Mouse (Mus musculus) kidney, postnatal 0 days (tissue): ENCODE measurements around the gene Nuak2. TPM values are rescaled to one million over a fixed set of nuclear protein-coding genes. Genes with fewer than 3 reads are reported as not detected.

Source experiments
- ATAC-seq: fragments of 200-750 bp; cut with Nextera tagmentation; replicated peaks from 2 replicates; pipeline ENCODE4 v1.8.0; 2017; ENCODE audit warnings: low read depth, moderate number of reproducible peaks, moderate TSS enrichment, moderate library complexity; ENCODE audit not compliant: low FRiP score
- DNase-seq: peaks from one replicate; pipeline ENCODE4 v3.0.0-alpha.2; 2016; ENCODE audit warnings: low spot score
- H3K27ac ChIP-seq: fragments of 300-500 bp; sonication (generic); 2 replicates; pipeline ENCODE4 v1.5.1; 2014; ENCODE audit warnings: mild to moderate bottlenecking
- H3K27me3 ChIP-seq: fragments of 300-500 bp; sonication (generic); 2 replicates; pipeline ENCODE4 v1.6.1; 2014; ENCODE audit warnings: low read length, mixed read lengths; ENCODE audit not compliant: insufficient read depth
- H3K36me3 ChIP-seq: fragments of 300-500 bp; sonication (generic); 2 replicates; pipeline ENCODE4 v1.6.1; 2014; ENCODE audit warnings: low read length, mixed read lengths; ENCODE audit not compliant: insufficient read depth
- H3K4me1 ChIP-seq: fragments of 300-500 bp; sonication (generic); replicated peaks from 2 replicates; pipeline ENCODE4 v1.6.1; 2014; ENCODE audit warnings: antibody characterized with exemption, low read length, mixed read lengths; ENCODE audit not compliant: insufficient read depth
- H3K4me2 ChIP-seq: fragments of 300-500 bp; sonication (generic); 2 replicates; pipeline ENCODE4 v1.6.1; 2014; ENCODE audit warnings: mild to moderate bottlenecking, low read length, moderate library complexity, mixed read lengths
- H3K4me3 ChIP-seq: fragments of 300-500 bp; sonication (generic); replicated peaks from 2 replicates; pipeline ENCODE4 v1.5.1; 2014; ENCODE audit warnings: low read depth, low read length
- H3K9ac ChIP-seq: fragments of 300-500 bp; sonication (generic); 2 replicates; pipeline ENCODE4 v1.6.1; 2014; ENCODE audit warnings: low read depth, low read length
- H3K9me3 ChIP-seq: fragments of 300-500 bp; sonication (generic); replicated peaks from 2 replicates; pipeline ENCODE4 v1.6.1; 2016; ENCODE audit warnings: low read length, inconsistent platforms, mixed read lengths
- CTCF ChIP-seq: IDR thresholded peaks from 2 replicates; pipeline ENCODE4 v1.5.1; 2016; ENCODE audit warnings: antibody characterized with exemption, low read depth, mild to moderate bottlenecking, moderate library complexity
- WGBS: fragments of 180-500 bp; shearing (Covaris S2); extraction: QIAGEN DNeasy Blood & Tissue Kit; methylation state at CpG from one replicate; pipeline ENCODE4 v1.1.7; 2014; 5-methylcytosine and 5-hydroxymethylcytosine counted together
- polyA plus RNA-seq: library from polyadenylated mRNA; unstranded; fragments of >200 nt; fragmentation: Nextera tagmentation; extraction: Ambion mirVana; gene quantifications from 2 replicates; pipeline ENCODE4 v1.2.1, GENCODE M21; 2015

Gene Nuak2
- polyA plus RNA-seq, 1 experiment from 2014 or later: 8.7 TPM

DNA sequence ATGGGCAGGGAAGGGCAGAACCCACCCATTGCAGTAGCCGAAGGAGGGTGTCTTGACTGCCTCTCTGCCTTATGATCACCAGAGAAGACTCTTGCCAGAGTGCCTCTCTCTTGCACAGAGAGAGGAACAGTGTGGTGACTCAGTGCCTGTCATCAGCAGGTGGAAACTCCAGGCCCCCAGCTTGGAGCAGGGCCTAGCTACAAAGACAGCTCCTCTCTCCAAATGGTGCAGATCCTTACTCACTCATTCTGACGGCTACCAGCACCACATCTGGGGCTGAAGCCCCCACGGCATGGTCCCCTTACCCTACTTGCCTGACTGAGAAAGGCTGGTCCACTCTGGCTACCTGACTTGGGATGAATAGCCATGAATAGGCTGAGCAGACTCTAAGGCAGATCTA lies 48.5 kb downstream of the Nuak2 start:
- ATAC-seq (no peak), DNase-seq (no peak)
- peaks cover 20% of the 10 kb centered on the region for H3K36me3 ChIP-seq
- H3K27ac ChIP-seq: no peak overlapping the region
- no peak overlapping the region for H3K4me2 ChIP-seq
- H3K27me3 ChIP-seq: no peaks in the 10 kb centered on the region
- H3K9me3 ChIP-seq: no peaks in the 10 kb centered on the region
- H3K4me3 ChIP-seq: no peak overlapping the region
- no peak overlapping the region for H3K9ac ChIP-seq
- WGBS: 80% methylated on average over 3 of the region's 3 CpGs
- no peak for TF ChIP-seq CTCF
- H3K4me1 ChIP-seq: no peaks in the 10 kb centered on the region

GRCm38 (mm10) chr1:132364896-132365557 lies 49.1 kb downstream of the Nuak2 start:
- H3K9ac ChIP-seq: no peak overlapping the region
- H3K36me3 ChIP-seq: peaks cover 15% of the 10 kb centered on the region
- ATAC-seq (no peak), DNase-seq (no peak)
- H3K9me3 ChIP-seq: no peaks in the 10 kb centered on the region
- no peak overlapping the region for H3K27ac ChIP-seq
- H3K4me2 ChIP-seq: no peak overlapping the region
- no peaks in the 10 kb centered on the region for H3K4me1 ChIP-seq
- no peak for TF ChIP-seq CTCF
- no peak overlapping the region for H3K4me3 ChIP-seq
- no peaks in the 10 kb centered on the region for H3K27me3 ChIP-seq
- WGBS: 90% methylated on average over 7 of the region's 7 CpGs

DNA sequence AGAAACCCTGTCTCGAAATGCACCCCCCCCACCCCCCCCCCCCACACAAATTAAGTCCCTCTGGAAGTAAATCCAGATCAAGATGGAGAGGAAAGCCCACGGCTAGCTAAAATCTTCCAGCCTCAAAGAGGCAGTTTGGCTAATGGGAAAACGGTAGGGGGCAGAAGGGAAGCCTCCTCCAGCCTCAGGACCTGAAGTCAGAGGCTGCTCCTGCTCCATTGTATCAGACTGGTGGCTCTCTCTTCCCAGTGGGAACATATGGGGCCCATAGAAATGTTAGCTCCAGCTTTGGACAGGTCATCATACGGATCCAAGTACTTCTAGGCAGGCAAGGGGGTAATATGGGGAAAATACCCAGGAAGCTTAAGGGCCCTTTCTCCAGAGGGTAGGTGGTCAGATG lies 49.7 kb downstream of the Nuak2 start:
- Histone ChIP-seq H3K4me3 (no peak overlapping the region), H3K27me3 (no peaks in the 10 kb centered on the region), H3K27ac (no peak overlapping the region), H3K9ac (no peak overlapping the region), H3K36me3 (peaks cover 9% of the 10 kb centered on the region; the same call in 1 of the 2 replicates), H3K4me2 (no peak overlapping the region), H3K9me3 (no peaks in the 10 kb centered on the region), H3K4me1 (no peaks in the 10 kb centered on the region)
- no peak for DNase-seq
- WGBS: 73% methylated on average over 4 of the region's 4 CpGs
- TF ChIP-seq CTCF: no peak
- no peak for ATAC-seq

- no peak overlapping the region for H3K4me2 ChIP-seq
- 84% methylated on average over 8 of the region's 8 CpGs for WGBS
- no peak overlapping the region for H3K27ac ChIP-seq
- H3K36me3 ChIP-seq: 0 out of 2 replicates have a peak, but pooled peaks cover 5% of the 10 kb centered on the region
- no peaks in the 10 kb centered on the region for H3K4me1 ChIP-seq
- H3K27me3 ChIP-seq: no peaks in the 10 kb centered on the region
- no peaks in the 10 kb centered on the region for H3K9me3 ChIP-seq
- DNase-seq: no peak
- no peak for ATAC-seq
- no peak overlapping the region for H3K4me3 ChIP-seq
- no peak for TF ChIP-seq CTCF
- H3K9ac ChIP-seq: no peak overlapping the region
These were observed 50.3 kb downstream of the Nuak2 start for GRCm38 (mm10) chr1:132366235-132366634.

GRCm38 (mm10) chr1:132366937-132367336 lies 51.0 kb downstream of the Nuak2 start:
- Histone ChIP-seq H3K9ac (no peak overlapping the region), H3K4me3 (no peak overlapping the region), H3K27me3 (no peaks in the 10 kb centered on the region), H3K4me2 (no peak overlapping the region), H3K27ac (no peak overlapping the region), H3K4me1 (no peaks in the 10 kb centered on the region), H3K9me3 (no peaks in the 10 kb centered on the region), H3K36me3 (0 out of 2 replicates have a peak, but pooled peaks cover 5% of the 10 kb centered on the region)
- DNase-seq (no peak), ATAC-seq (no peak)
- TF ChIP-seq CTCF: no peak
- 71% methylated on average over 6 of the region's 6 CpGs for WGBS

DNA sequence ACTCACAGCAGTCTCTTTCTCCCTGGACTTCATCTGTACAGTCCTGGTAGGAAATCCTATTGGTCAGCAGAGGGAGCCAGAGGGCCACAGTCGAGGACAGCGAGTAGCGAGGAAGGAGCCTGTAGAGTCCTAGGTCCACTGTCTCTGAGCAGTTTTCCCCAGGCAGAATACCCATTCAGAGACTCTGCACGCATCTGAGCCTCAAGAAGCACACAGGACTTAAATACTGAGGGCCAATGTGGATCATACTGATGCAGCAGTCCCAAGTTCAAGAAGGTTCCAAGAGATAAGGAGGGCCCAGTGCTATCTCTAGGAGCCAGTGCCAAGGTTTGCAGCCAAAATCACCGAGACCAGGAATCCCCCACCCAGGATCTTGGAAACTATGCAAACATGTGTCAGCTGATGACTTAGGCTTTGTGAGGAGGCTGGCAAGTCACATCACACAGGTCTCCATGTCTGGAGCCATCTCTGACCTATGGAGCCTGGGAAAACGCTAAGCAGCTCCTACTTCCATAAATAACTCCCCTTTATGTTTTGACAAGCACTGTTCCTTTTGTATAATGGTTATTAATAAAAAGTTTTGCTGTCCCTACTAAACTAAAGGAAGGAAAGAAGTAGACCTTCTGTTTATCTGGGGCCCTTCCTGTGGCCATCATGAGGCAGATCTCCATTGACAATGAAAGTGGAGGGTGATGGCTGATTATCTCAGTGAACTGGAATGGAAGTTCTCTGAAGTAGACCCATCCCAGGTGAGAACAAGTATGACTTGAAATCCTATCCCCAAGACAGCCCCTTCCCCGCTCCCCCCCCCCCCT lies 52.0 kb downstream of the Nuak2 start:
- DNase-seq: peak; percentile 94
- Histone ChIP-seq H3K4me1 (peaks cover 5% of the 10 kb centered on the region; the same call in 1 of the 2 replicates), H3K36me3 (0 out of 2 replicates have a peak, but pooled peaks cover 5% of the 10 kb centered on the region), H3K4me2 (no peak overlapping the region), H3K9me3 (no peaks in the 10 kb centered on the region), H3K4me3 (no peak overlapping the region), H3K27ac (no peak overlapping the region), H3K27me3 (no peaks in the 10 kb centered on the region), H3K9ac (no peak overlapping the region)
- peak; percentile 80 for ATAC-seq
- 25% methylated on average over 7 of the region's 7 CpGs for WGBS
- TF ChIP-seq CTCF: peak; percentile 99
